Mouse (Mus musculus): ENCODE measurements around the gene Gm5767.

GRCm38 (mm10) chr16:8724031-8724430 lies 43.5 kb downstream of the Gm5767 start:
- TF ChIP-seq MAX (IDR thresholded peaks at IDR 0.05; ENCODE audit: low read length) (no peak), CTCF (IDR thresholded peaks at IDR 0.05 in 2 of 3, conservative IDR thresholded peaks at IDR 0.05 in 1 of 3; ENCODE audit: control insufficient read depth in 1 of 3, insufficient read depth in 1 of 3, low read depth in 2 of 3, low read length in 3 of 3, poor library complexity in 1 of 3, severe bottlenecking in 1 of 3) (no peak), MAFK (IDR thresholded peaks at IDR 0.05; ENCODE audit: borderline replicate concordance, low read depth, low read length) (no peak), ZC3H11A (IDR thresholded peaks at IDR 0.05; ENCODE audit: low read depth, low read length) (no peak), POLR2AphosphoS2 (IDR thresholded peaks at IDR 0.05; ENCODE audit: low read length) (no peak), POLR2A (IDR thresholded peaks at IDR 0.05; ENCODE audit: control insufficient read depth in 1 of 2, insufficient read depth in 1 of 2, low read depth in 1 of 2, low read length in 2 of 2, poor library complexity in 1 of 2) (no peak), ZMIZ1 (IDR thresholded peaks at IDR 0.05; ENCODE audit: low read depth, low read length) (no peak), TAL1 (IDR thresholded peaks at IDR 0.05; ENCODE audit: low read length) (no peak), E2F4 (IDR thresholded peaks at IDR 0.05; ENCODE audit: borderline replicate concordance, low read depth, low read length) (no peak), EP300 (IDR thresholded peaks at IDR 0.05; ENCODE audit: low read depth in 1 of 2, low read length in 2 of 2) (no peak), TBP (IDR thresholded peaks at IDR 0.05; ENCODE audit: low read depth, low read length) (no peak)
